Mouse (Mus musculus): ENCODE results near the gene Cdk4. TPM values are rescaled to one million over a fixed set of nuclear protein-coding genes. Genes with fewer than 3 reads are reported as not detected.

Gene Cdk4
- total RNA-seq, 2 experiments from 2014 or later, result 84.9 to 86.2 TPM

DNA sequence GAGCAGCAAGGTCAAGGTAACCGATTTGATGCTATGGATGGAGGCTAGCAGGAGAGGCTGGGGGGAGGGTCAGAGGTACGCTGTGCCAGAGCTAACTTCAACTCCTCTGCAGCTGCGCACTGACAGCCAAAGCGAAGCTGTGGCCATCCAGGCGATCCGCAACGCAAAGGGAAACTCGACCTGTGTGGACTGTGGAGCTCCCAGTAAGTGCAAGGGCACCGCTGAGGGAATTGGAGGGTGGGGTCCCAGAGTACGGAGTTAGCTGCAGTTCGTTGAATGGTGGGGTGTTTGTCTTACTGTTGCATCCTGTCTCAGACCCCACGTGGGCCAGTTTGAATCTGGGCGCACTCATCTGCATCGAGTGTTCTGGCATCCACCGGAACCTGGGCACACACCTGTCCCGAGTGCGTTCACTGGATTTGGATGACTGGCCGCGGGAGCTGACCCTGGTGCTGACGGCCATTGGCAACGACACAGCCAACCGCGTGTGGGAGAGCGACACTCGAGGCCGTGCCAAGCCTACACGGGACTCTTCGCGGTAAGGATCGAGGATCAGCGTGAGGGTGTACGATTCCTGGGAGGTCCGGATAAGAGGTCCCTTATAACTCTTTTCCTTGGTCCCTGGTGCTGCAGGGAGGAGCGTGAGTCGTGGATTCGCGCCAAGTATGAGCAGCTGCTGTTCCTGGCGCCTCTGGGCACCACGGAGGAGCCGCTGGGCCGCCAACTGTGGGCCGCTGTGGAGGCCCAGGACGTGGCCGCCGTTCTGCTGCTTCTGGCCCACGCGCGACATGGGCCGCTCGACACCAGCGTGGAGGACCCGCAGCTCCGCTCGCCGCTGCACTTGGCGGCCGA is 27.5 kb downstream of the Cdk4 start:
- DNase-seq (ENCODE audit: low spot score in 2 of 2), result peak in 1 of 2 experiments; percentile 66
- intact Hi-C loops (cut with DNase I), result loop anchor here (1.0 kb wide), 1 partner anchor 10 kb away; no protein-coding TSS in a partner anchor

DNA sequence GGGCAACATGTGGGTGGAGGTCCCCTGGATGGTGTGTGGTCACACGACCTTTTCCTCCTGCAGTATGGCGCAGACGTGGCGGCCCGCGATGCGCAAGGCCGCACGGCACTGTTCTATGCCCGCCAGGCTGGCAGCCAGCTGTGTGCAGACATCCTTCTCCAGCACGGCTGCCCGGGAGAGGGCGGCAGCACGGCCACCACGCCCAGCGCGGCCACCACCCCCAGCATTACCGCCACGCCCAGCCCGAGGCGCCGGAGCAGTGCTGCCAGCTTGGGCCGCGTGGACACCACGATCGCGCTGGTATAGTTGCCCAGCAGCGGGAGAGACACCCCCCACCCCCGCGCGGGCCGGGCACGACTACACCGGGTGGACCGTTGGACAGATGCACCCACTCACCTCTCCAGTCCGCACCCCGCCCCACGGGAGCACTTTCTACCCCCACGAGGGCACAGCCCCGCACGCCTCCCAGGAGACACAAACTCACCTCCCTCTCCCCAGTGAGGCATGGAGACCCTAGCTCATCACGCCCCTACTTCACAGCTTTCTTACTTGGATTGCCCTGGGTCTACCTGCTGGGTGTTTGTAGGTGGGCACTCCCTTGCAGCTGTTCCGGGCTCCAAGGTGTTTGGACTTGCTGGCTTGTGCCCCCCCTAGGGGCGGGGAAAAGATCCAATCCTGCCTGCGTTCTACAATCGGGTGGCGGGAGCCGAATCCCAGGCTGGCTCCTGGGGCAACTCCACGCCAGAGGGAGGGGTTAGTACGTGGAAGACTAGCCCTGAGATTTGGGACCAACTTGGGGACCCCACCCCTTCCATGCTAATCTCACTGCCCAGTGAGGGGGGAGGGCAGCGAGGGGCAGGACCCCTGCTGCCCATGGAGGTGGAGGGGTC is 28.4 kb downstream of the Cdk4 start:
- no peak for DNase-seq (ENCODE audit: low spot score in 2 of 2)
- intact Hi-C loops (cut with DNase I), result loop anchor here (1.0 kb wide), 1 partner anchor 11 kb away; no protein-coding TSS in a partner anchor

DNA sequence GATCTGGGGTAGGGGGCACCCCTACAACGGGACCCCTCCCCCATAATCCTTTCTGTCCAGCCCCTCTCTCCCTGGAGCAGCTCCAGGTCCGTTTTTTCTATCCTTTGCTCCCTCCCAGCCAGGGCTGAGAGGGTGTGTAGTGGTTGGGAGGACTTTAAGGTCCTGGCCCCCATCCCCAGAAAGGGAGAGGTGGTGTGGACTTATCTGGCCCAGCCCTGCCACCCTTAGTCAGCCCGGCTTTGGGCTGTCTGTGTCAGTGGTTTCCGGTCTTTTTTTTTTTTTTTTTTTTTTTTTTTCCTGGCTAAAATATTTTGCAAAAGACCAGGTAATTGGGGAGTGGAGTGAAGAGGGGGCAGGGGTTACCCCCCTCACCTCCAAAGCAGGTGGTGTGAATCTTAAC is 29.4 kb downstream of the Cdk4 start:
- intact Hi-C loops (cut with DNase I), result no loop called here
- DNase-seq (ENCODE audit: low spot score in 2 of 2), result no peak

DNA sequence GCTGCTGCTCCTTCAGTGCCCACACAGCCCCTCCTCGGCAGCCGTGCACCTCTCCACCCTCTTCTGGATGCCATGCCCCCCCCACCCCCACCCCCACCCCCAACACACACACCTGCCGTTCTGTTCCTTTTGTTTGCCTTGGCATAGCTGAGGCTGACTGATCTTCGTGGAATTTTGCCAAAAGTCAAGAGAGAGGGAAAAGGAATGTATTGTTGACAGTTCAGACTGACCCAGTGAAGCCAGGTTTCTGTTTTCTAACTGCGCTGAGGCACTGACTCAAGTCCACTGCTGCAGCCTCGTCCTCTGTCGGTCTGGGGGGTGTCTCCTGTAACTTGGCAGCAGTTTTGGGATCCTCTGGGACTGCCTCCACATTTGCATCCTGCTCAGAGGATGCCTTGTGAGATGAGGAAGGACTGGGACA is 31.1 kb downstream of the Cdk4 start:
- peak in 1 of 2 experiments; percentile 65 for DNase-seq (ENCODE audit: low spot score in 2 of 2)
- intact Hi-C loops (cut with DNase I), result no loop called here

DNA sequence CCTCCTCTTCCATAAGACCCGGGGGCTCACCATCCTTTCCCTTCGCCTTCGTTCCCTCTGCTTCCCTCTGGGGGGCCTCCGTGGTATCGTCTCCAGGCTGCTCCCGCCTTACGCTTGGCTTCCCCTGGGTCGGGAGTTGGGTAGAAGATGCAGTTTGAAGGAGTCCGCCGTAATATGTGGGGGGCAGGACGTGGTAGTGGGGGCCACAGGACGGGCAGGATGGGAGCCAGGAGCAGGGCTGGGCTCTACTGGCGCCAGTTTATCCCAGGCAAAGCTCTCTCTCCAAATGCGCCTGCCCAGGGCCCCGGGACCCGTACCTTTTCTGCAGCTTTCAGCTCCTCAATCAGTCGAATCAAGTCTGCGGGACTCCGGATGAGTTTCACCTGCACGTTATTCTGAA is 35.2 kb downstream of the Cdk4 start:
- intact Hi-C loops (cut with DNase I), result no loop called here

DNA sequence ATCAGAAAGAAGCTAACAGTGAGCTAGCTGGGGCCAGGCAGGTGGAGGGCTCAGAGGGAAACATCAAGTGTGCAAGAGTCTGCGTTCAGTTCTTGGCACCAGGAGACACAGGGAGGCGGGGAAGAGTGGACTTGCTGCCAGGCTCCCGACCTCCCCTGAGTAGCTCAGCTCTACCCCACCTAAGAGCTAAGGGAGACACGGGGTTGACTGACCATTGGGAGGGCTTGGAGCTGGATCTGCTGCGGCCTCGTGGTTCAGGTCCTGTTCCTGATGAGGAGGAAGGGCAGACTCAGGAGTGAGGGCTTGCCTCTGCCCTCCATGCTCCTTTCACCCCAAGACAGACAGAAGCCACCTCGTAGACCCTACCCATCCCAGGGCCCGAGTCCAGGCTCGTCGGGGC is 35.9 kb downstream of the Cdk4 start:
- intact Hi-C loops (cut with DNase I), result no loop called here
- no peak for DNase-seq (ENCODE audit: low spot score in 2 of 2)

More for the DNA sequence above, 35.2 kb downstream of the Cdk4 start:
- no peak for DNase-seq (ENCODE audit: low spot score in 2 of 2)

DNA sequence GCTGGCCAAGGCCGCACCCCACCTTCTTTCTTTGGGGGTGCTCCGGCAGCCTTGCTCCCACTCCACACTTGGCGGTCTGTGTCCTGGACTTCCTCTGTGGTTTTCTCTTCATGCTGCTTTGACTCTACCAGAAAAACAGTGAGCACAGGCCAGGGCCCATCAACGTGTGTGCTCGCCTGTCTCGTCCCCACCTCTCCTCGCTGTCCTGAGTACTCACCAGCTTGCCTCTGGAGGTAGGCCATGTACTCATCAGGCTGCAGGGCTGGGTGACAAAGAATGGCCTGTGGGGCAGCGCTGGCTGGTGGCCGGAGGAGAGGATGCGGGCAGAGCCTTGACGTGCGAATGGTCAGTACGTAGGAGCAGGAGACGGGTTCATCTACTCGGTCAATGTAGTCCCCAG is 36.5 kb downstream of the Cdk4 start:
- intact Hi-C loops (cut with DNase I), result no loop called here
- no peak for DNase-seq (ENCODE audit: low spot score in 2 of 2)

DNA sequence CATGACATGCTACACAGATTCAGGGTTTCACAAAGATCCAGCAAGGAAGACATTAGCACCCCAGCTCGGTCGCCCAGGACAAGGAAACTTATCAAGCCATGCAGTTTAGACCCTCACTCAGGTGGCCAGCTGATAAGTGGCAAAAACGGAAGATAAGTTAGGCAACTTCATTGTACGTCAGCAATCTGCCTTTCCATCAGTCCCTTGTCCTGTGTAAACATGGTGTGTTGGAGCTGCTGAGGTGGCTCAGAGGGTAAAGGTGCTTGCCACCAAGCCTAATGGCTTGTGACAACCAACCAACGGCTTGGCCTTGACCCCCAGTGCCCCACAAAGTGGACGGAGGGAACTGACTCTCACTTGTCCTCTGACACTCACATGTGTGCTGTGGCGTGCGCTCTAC is 37.1 kb downstream of the Cdk4 start:
- no peak for DNase-seq (ENCODE audit: low spot score in 2 of 2)
- intact Hi-C loops (cut with DNase I), result no loop called here

DNA sequence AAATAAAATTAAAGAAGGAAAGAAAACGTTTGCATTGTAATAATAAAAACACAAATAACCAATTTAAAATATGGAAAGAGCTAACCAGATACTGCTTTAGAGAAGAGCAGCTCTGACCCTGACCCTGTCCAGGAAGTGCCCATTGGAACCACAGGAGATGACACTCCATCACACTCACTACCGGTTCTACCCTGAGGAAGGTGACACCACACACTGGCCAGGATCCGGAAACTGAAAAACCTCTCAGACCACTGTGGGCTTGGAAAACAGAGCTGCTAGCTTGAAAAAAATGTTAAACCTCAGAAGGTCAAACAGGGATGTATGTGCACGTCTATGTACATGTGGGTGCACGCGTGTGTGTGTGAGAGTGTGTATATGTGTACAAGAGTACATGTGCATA is 37.8 kb downstream of the Cdk4 start:
- intact Hi-C loops (cut with DNase I), result no loop called here
- no peak for DNase-seq (ENCODE audit: low spot score in 2 of 2)

DNA sequence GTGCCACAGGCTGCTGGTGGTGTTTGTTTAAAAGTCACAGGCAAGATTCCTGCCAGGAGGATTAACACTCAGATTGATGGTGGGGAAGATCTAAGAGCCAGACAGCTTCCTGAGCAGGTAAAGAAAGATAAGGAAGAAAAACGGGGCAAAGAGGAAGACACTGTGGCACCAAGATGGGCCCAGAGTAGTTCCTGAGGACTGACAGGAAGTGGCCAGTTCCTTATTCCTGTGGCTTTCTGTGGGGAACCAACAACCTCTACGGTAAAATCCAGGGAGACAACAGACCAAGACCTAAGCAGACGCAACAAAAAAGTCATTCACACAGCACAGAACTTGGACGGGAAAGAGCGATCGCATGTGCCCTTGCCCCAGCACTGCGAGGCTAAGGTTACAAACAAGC is 40.3 kb downstream of the Cdk4 start:
- intact Hi-C loops (cut with DNase I), result no loop called here
- DNase-seq (ENCODE audit: low spot score in 2 of 2), result no peak

DNA sequence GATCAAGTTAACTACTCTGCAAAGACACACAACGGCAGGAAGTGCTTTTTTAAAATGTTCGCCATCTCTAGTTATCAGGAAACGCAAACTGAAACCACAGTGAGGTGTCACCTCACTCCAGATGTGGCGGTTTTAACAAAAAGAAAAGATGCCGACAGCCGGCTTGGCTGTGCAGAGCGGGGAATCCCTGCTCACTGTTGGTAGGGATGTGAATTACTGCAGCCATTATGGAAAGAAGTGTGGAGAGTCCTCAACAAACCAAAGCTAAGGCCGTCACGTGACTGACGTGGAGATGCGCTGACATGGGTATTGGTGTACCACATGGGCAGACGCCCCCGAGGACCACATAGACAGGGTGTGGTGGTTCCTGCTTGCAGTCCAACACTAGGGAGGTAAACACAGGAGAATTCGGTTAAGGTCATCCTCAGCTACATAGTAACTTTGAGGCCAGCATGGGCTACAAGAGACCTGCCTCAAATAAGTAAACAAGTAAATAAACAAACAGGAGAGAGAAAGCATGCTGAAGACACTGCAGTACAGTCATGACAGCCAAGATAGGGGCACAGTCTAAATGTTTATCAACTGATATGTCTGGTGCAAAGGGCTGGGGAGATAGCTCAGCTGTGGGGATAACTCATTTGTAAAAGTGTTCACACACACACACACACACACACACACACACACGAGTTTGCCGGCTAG is 44.4 kb downstream of the Cdk4 start:
- intact Hi-C loops (cut with DNase I), result no loop called here
- no peak for DNase-seq (ENCODE audit: low spot score in 2 of 2)

DNA sequence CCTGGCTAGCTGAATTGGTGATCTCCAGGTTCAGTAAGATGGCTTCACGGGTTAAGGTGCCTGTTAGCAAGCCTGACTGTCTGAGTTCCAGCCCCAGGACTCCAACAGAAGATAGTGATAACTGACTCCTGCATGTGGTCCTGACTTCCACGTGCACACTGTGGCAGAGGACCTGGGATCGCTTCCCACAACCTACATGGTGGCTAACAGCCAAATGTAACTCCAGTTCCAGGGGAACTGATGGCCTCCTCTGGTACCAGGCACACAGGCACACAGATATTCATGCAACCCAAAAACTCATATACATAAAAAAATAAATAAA is 44.9 kb downstream of the Cdk4 start:
- intact Hi-C loops (cut with DNase I), result no loop called here
- DNase-seq (ENCODE audit: low spot score in 2 of 2), result no peak

DNA sequence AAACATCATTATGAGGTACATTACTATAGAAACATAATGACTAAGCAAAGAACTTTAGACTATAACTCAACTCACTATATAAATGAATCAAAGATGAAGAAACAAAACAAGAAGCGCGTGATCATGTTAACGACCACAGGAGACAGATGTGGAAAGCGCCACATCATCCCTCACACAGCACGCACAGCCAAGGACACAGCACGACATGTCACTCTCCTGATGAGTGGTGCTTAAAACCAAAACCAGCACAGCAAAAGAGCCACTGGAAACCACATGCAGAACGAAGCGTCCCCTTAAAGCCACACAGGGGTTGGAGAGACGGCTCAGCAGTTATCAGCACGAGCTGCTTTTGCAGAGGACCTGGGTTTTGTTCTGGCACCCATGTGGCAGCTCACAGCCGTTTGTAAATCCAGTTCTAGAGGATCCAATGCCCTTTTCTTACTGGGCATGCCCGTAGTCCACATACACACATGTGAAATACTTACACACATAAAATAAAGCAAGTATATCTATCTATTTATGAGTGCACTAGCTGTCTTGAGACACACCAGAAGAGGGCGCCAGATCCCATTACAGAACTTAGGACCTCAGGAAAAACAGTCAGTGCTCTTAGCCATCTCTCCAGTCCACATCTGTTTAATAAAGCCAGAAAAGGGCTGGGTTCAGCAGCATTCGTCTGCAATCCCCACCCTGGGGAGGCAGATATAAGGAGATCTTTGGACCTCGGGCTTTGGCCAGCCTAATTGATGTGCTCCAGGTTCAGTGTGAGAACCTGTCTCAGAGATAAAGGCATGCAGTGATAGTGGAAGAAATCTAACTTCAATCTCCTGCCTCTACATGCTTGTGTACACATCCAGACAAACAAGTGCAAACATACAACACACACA is 47.9 kb downstream of the Cdk4 start:
- no peak for DNase-seq (ENCODE audit: low spot score in 2 of 2)

DNA sequence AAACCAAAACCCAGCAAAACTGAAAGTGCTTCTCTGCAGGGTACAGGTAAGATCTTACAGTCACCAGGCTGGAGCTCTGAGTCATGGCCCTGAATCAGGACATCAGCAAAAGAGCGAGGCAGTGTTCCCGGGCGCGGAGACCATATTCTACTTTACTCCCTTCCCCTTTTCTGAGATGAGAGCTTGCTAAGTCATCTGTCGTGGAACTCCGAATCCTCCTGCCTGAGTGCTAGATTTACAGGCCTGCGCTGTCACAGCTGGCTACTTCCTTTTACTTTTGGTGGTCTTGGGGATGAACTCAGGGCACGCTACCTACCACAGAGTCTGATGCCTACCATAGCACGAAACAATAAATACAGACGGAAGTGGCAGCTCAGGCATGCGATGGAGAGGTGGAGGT is 51.1 kb downstream of the Cdk4 start:
- no peak for DNase-seq (ENCODE audit: low spot score in 2 of 2)

More for the DNA sequence above, 47.9 kb downstream of the Cdk4 start:
- intact Hi-C loops (cut with DNase I), result no loop called here

DNA sequence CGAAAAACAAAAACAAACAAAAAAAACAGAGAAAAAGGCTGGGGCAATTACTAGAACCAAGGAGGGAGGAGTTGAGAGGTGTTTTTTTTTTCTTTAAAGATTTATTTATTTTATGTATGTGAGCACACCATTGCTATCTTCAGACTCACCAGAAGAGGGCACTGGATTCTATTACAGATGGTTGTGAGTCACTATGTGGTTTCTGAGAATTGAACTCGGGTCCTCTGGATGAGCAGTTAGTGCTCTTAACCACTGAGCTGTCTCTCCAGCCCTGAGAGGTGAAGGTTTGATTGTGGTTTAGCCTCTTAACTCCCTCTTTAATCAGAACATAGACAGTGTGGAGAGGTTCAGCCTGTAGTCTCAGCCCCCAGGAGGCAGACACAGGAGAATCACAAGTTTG is 51.7 kb downstream of the Cdk4 start:
- intact Hi-C loops (cut with DNase I), result no loop called here
- DNase-seq (ENCODE audit: low spot score in 2 of 2), result no peak

More for the DNA sequence above, 51.1 kb downstream of the Cdk4 start:
- intact Hi-C loops (cut with DNase I), result no loop called here

Data from left cerebral cortex, postnatal 25 days (tissue).